Mouse (Mus musculus) intestine, embryonic 15.5 days (tissue): ENCODE results near the gene Mdp1. TPM values are rescaled to one million over a fixed set of nuclear protein-coding genes. Genes with fewer than 3 reads are reported as not detected.
A peak's percentile ranks its signal among the peaks of the same experiment; 100 is the strongest.

ENCODE experiments used
- ATAC-seq: fragments of 200-750 bp; cut with Nextera tagmentation; 2 replicates; pipeline ENCODE4 v1.8.0; 2017; ENCODE audit warnings: moderate TSS enrichment, moderate library complexity
- H3K27ac ChIP-seq: fragments of 300-500 bp; sonication (generic); 2 replicates; pipeline ENCODE4 v1.5.1; 2015; ENCODE audit warnings: mild to moderate bottlenecking, inconsistent platforms
- H3K27me3 ChIP-seq: fragments of 300-500 bp; sonication (generic); replicated peaks from 2 replicates; pipeline ENCODE4 v1.6.1; 2015; ENCODE audit warnings: inconsistent platforms
- H3K36me3 ChIP-seq: fragments of 300-500 bp; sonication (generic); 2 replicates; pipeline ENCODE4 v1.6.1; 2015; ENCODE audit warnings: inconsistent platforms
- H3K4me1 ChIP-seq: fragments of 300-500 bp; sonication (generic); replicated peaks from 2 replicates; pipeline ENCODE4 v1.6.1; 2015; ENCODE audit warnings: inconsistent platforms
- H3K4me2 ChIP-seq: fragments of 300-500 bp; sonication (generic); replicated peaks from 2 replicates; pipeline ENCODE4 v1.6.1; 2015; ENCODE audit warnings: mild to moderate bottlenecking, inconsistent platforms
- H3K4me3 ChIP-seq: fragments of 300-500 bp; sonication (generic); replicated peaks from 2 replicates; pipeline ENCODE4 v1.5.1; 2015; ENCODE audit warnings: inconsistent platforms
- H3K9ac ChIP-seq: fragments of 300-500 bp; sonication (generic); 2 replicates; pipeline ENCODE4 v1.6.1; 2015; ENCODE audit warnings: inconsistent platforms
- H3K9me3 ChIP-seq: fragments of 300-500 bp; sonication (generic); 2 replicates; pipeline ENCODE4 v1.6.1; 2016; ENCODE audit warnings: inconsistent platforms
- WGBS: fragments of 180-500 bp; shearing (Covaris S2); methylation state at CpG from one replicate; pipeline ENCODE4 v1.1.7; 2015; 5-methylcytosine and 5-hydroxymethylcytosine counted together
- polyA plus RNA-seq: library from polyadenylated mRNA; unstranded; fragments of >200 nt; fragmentation: Nextera tagmentation; extraction: Ambion mirVana; gene quantifications from 2 replicates; pipeline ENCODE4 v1.2.1, GENCODE M21; 2015

Mdp1 gene
- polyA plus RNA-seq, 1 experiment from 2014 or later: 58.4 TPM

- ATAC-seq: no peak
- H3K4me2 ChIP-seq: no peak overlapping the region
- 0 out of 2 replicates have a peak overlapping the region, but pooled peaks have one; percentile 17 for H3K27ac ChIP-seq
- H3K27me3 ChIP-seq: no peaks in the 10 kb centered on the region
- no peaks in the 10 kb centered on the region for H3K9me3 ChIP-seq
- H3K4me3 ChIP-seq: no peak overlapping the region
- peaks cover 16% of the 10 kb centered on the region for H3K4me1 ChIP-seq
- no peak overlapping the region for H3K9ac ChIP-seq
- 98% methylated on average over 14 of the region's 14 CpGs for WGBS
- peaks cover 37% of the 10 kb centered on the region for H3K36me3 ChIP-seq
Measured at GRCm38 (mm10) chr14:55640816-55641215, 19.5 kb downstream of the Mdp1 start.

DNA sequence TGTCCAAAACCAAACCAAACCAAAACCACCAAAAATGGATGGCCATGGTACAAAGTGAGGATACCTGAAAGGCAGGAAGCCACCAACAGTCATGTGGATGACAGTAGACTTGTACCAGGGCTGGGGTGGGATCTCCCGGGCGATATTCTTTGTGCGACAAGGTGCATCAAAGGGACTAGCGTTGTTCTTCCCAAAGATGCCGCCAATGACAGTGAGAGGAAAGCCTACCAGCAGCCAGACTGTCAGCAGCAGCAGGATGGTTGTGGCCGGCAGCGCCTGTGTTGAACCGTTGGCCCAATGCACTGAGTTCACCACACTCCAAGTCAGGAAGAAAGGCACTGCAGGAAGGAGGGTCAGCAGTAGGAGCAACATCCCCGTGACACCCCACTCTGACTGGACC, 22.5 kb downstream of the Mdp1 start, which contains the start of gene Gm49378:
Gm49378 (minus strand) TSS at position 101 of the 400 bp plus-strand sequence.
- H3K27me3 ChIP-seq: no peaks in the 10 kb centered on the region
- no peak within 1 kb of the TSS for H3K4me2 ChIP-seq
- no peak within 1 kb of the TSS for H3K4me3 ChIP-seq
- no peak within 1 kb of the TSS for H3K27ac ChIP-seq
- no peak within 1 kb of the TSS for H3K9ac ChIP-seq
- no peaks in the 10 kb centered on the region for H3K9me3 ChIP-seq
- H3K4me1 ChIP-seq: peaks cover 6% of the 10 kb centered on the region
- 94% methylated on average over 9 of the region's 9 CpGs for WGBS
- ATAC-seq: no peak
- peaks cover 47% of the 10 kb centered on the region for H3K36me3 ChIP-seq

DNA sequence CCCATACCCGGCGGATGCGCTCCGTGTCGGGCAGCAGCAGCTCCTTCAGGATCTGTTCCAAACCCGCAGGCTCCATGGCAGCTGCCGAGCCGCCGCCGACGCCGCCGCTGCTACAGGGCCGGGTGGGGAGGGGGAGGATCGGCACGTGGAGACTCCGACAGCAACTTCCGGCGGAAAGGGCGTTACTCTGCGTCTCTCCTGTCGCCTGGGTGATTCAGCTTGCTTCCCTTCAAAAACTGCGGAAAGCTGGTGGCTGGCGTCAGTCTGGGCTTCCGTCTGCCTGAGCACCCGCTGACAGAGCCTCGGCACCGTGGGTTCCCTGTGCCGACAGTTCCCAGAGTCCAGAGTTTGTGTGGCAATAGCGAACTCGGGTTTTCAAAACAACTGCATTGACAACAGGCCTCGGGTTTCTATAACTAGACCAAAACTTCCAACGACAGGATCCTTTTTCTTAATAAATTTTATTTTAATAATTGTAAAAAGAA, 24.7 kb downstream of the Mdp1 start, which contains the start of gene Ipo4:
Ipo4 (minus strand) TSS at position 435 of the 485 bp plus-strand sequence.
- ATAC-seq: peak; percentile 93
- Histone ChIP-seq H3K4me3 (peak within 1 kb of the TSS; percentile 63), H3K27me3 (no peaks in the 10 kb centered on the region), H3K4me2 (peak within 1 kb of the TSS; percentile 94), H3K4me1 (no peaks in the 10 kb centered on the region), H3K9ac (peak within 1 kb of the TSS; percentile 58), H3K36me3 (peaks cover 59% of the 10 kb centered on the region), H3K27ac (peak within 1 kb of the TSS; percentile 60), H3K9me3 (no peaks in the 10 kb centered on the region)
- WGBS: 1% methylated on average over 33 of the region's 33 CpGs

- peak overlapping the region; percentile 94 for H3K4me2 ChIP-seq
- peak overlapping the region; percentile 58 for H3K9ac ChIP-seq
- no peaks in the 10 kb centered on the region for H3K9me3 ChIP-seq
- no peaks in the 10 kb centered on the region for H3K27me3 ChIP-seq
- WGBS: 3% methylated on average over 23 of the region's 23 CpGs
- peak; percentile 67 for ATAC-seq
- no peaks in the 10 kb centered on the region for H3K4me1 ChIP-seq
- H3K4me3 ChIP-seq: peak overlapping the region; percentile 63
- H3K27ac ChIP-seq: peak overlapping the region; percentile 60
- peaks cover 60% of the 10 kb centered on the region for H3K36me3 ChIP-seq
Measured at GRCm38 (mm10) chr14:55634874-55635522, 25.3 kb downstream of the Mdp1 start.

GRCm38 (mm10) chr14:55629312-55629711, 31.0 kb downstream of the Mdp1 start:
- no peaks in the 10 kb centered on the region for H3K4me1 ChIP-seq
- H3K27me3 ChIP-seq: no peaks in the 10 kb centered on the region
- no peaks in the 10 kb centered on the region for H3K9me3 ChIP-seq
- 55% methylated on average over 5 of the region's 5 CpGs for WGBS
- H3K9ac ChIP-seq: no peak overlapping the region
- H3K36me3 ChIP-seq: peaks cover 74% of the 10 kb centered on the region
- no peak overlapping the region for H3K4me3 ChIP-seq
- H3K4me2 ChIP-seq: no peak overlapping the region
- H3K27ac ChIP-seq: no peak overlapping the region
- no peak; the same call in 1 of the 2 replicates for ATAC-seq

GRCm38 (mm10) chr14:55628077-55628827, 32.1 kb downstream of the Mdp1 start:
- Histone ChIP-seq H3K36me3 (peaks cover 70% of the 10 kb centered on the region), H3K4me2 (no peak overlapping the region), H3K4me1 (no peaks in the 10 kb centered on the region), H3K27me3 (no peaks in the 10 kb centered on the region), H3K4me3 (no peak overlapping the region), H3K9me3 (no peaks in the 10 kb centered on the region), H3K9ac (no peak overlapping the region), H3K27ac (no peak overlapping the region)
- no peak for ATAC-seq
- WGBS: 83% methylated on average over 27 of the region's 27 CpGs

DNA sequence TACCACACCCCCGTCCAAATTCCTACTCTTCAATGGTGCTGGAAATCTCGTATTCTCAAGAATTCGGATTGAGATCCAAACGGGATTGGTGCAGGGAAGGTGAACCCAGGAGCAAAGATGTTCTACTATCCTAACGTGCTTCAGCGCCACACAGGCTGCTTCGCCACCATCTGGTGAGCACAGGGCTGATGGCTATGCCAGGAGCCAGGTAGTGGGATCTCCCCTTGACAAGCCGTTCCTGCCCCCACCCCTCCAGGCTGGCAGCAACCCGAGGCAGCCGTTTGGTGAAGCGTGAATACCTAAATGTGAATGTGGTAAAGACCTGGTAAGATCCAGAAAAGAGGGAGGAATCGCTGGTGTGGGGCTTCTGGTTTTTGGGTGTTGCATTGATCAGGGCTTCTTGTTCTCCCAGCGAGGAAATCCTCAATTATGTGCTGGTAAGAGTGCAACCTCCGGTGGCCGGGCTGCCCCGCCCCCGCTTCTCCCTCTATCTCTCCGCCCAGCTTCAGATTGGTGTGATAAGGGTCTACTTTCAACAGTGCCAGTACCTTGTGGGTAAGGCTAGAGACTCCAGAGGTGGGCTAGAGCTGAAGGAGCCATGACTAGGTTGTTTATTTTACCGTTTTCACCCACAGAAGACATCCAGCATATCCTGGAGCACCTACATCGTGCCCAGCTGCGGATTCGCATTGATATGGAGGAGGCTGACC, 41.7 kb downstream of the Mdp1 start:
- peak; percentile 41; the same call in 1 of the 2 replicates for ATAC-seq
- H3K4me2 ChIP-seq: peak overlapping the region; percentile 52
- WGBS: 32% methylated on average over 22 of the region's 22 CpGs
- no peaks in the 10 kb centered on the region for H3K9me3 ChIP-seq
- H3K27me3 ChIP-seq: no peaks in the 10 kb centered on the region
- H3K9ac ChIP-seq: peak overlapping the region; percentile 32; the same call in 1 of the 2 replicates
- H3K36me3 ChIP-seq: no peaks in the 10 kb centered on the region
- no peak overlapping the region for H3K27ac ChIP-seq
- H3K4me1 ChIP-seq: peaks cover 4% of the 10 kb centered on the region; the same call in 1 of the 2 replicates
- peak overlapping the region; percentile 23 for H3K4me3 ChIP-seq

- H3K9ac ChIP-seq: peak within 1 kb of the TSS; percentile 32; the same call in 1 of the 2 replicates
- no peak within 1 kb of the TSS for H3K27ac ChIP-seq
- WGBS: 13% methylated on average over 21 of the region's 21 CpGs
Measured at GRCm38 (mm10) chr14:55617822-55618221, 42.5 kb downstream of the Mdp1 start, which contains the start of gene Rec8. Gene Rec8, plus strand, starts transcription at chr14:55618037.

DNA sequence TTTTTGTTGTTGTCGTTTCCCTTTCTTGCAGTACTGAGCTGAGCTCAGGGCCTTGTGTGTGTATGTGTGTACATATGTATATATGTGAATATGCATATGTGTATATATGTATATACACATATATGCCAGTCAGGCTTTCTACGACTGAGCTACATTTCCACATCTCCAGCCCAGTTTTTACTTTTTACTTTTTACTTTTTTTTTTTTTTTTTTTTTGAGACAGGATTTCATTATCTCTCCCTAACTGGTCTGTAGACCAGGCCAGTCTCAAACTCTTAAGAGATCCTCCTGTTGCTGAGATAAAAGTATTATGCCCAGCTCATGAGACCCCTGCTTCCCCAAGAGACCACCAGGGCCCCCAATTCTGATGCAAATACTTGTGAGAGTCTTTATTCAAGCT, 43.5 kb downstream of the Mdp1 start:
- Histone ChIP-seq H3K9ac (no peak overlapping the region), H3K36me3 (no peaks in the 10 kb centered on the region), H3K27me3 (no peaks in the 10 kb centered on the region), H3K4me1 (peaks cover 4% of the 10 kb centered on the region; the same call in 1 of the 2 replicates), H3K9me3 (no peaks in the 10 kb centered on the region), H3K4me2 (no peak overlapping the region), H3K4me3 (no peak overlapping the region), H3K27ac (no peak overlapping the region)
- no peak for ATAC-seq
- WGBS: 81% methylated on average over 2 of the region's 2 CpGs

More at GRCm38 (mm10) chr14:55617822-55618221, 42.5 kb downstream of the Mdp1 start, which contains the start of gene Rec8:
- Histone ChIP-seq H3K4me3 (peak within 1 kb of the TSS; percentile 23), H3K36me3 (no peaks in the 10 kb centered on the region), H3K4me2 (peak within 1 kb of the TSS; percentile 52), H3K9me3 (no peaks in the 10 kb centered on the region), H3K27me3 (no peaks in the 10 kb centered on the region), H3K4me1 (peaks cover 4% of the 10 kb centered on the region; the same call in 1 of the 2 replicates)
- ATAC-seq: peak; percentile 90

DNA sequence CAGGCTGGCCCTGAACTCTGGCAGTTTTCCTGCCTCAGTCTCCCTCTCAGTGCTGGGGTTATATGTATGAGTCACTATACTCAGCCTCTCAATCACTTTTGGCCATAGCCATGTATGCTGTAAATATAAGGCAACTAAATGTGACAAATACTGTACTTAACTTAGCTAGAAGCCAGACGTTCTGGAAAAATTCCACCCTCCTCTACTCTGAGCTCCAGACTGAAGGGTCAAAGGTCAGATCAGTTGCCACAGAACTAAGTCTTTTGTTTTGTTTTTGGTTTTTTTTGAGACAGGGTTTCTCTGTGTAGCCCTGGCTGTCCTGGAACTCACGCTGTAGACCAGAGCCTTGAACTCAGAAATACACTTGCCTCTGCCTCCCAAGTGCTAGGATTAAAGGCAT, 44.4 kb downstream of the Mdp1 start:
- Histone ChIP-seq H3K4me3 (no peak overlapping the region), H3K9ac (no peak overlapping the region), H3K4me1 (peaks cover 4% of the 10 kb centered on the region; the same call in 1 of the 2 replicates), H3K4me2 (no peak overlapping the region), H3K27ac (no peak overlapping the region), H3K27me3 (no peaks in the 10 kb centered on the region), H3K9me3 (no peaks in the 10 kb centered on the region), H3K36me3 (no peaks in the 10 kb centered on the region)
- 37% methylated on average over 2 of the region's 2 CpGs for WGBS
- ATAC-seq: no peak

- Histone ChIP-seq H3K27me3 (no peaks in the 10 kb centered on the region), H3K4me1 (peaks cover 4% of the 10 kb centered on the region; the same call in 1 of the 2 replicates), H3K9me3 (no peaks in the 10 kb centered on the region), H3K27ac (no peak overlapping the region), H3K4me2 (no peak overlapping the region), H3K4me3 (no peak overlapping the region), H3K9ac (no peak overlapping the region), H3K36me3 (0 out of 2 replicates have a peak, but pooled peaks cover 3% of the 10 kb centered on the region)
- WGBS: 76% methylated on average over 7 of the region's 7 CpGs
- ATAC-seq: no peak
Measured at GRCm38 (mm10) chr14:55614565-55615178, 45.6 kb downstream of the Mdp1 start.
